9 mouse cellular contexts compared by ENCODE assay signal in the genomic region with DNA sequence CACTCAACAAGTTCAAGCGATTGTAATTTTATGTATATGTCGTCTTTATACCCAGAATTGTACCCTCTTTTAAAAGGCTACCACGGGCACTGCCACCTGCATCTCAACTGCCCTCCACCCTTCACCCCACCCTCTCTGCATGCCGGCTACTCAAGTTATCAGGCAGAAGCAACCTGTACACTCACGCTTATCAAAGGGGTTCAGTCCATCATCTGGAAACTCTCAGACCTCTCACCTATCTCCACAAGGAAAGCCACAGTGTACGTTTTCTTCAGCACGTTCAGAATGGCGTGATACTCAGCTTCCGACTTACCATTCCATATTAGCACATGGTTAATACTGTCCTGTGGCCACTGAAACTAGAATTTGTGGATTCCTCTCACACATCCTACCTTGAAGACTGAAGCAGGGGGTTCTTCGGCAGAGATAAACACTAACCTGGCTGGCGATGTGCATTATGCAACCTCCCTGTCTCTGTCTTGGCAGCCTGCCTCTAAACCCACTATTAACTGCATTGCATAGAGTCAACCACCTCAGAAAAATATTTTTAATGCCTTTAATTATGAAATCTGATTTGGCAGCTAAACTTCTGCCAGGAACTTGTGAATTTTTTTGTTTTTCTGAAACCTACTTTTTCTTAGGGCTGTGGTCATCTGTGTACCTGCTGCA. TPM values are rescaled to one million over a fixed set of nuclear protein-coding genes. Genes with fewer than 3 reads are reported as not detected.
DNase-seq lines count a peak whose midpoint lies in the region; ATAC-seq and TF ChIP-seq lines count a peak whose summit lies in the region.
"Had no signal": no experiment of that assay in that cellular context is flagged by ENCODE, and none has a peak within 500 bp of the region (broad histone marks: within the 10 kb centered on the region; RNA-seq: fewer than 3 reads in every experiment).

No protein-coding gene starts in this region.

- no peak overlapping the region for H3K9ac ChIP-seq in heart, postnatal 0 days (replicated peaks; ENCODE audit: low read depth, low read length)
- no peak overlapping the region for H3K9ac ChIP-seq in MEL (ENCODE audit: control insufficient read depth, low read depth, low read length, poor library complexity, severe bottlenecking)
- H3K9ac ChIP-seq in liver, embryonic 14.5 days (replicated peaks): peak overlapping the region; percentile 61

- H3K27me3 ChIP-seq in heart, postnatal 0 days (ENCODE audit: control insufficient read depth, insufficient read depth, low read length): no peaks in the 10 kb centered on the region
- no peaks in the 10 kb centered on the region for H3K27me3 ChIP-seq in MEL (ENCODE audit: control insufficient read depth in 1 of 2, insufficient read depth in 2 of 2, low read length in 2 of 2)
- no peaks in the 10 kb centered on the region for H3K27me3 ChIP-seq in liver, embryonic 14.5 days (ENCODE audit: control insufficient read depth, insufficient read depth, low read length)
- no peaks in the 10 kb centered on the region for H3K27me3 ChIP-seq in midbrain, embryonic 10.5 days (ENCODE audit: low read depth, poor library complexity, severe bottlenecking)
- H3K27me3 ChIP-seq: megakaryocyte, embryonic 14.5 days had no signal

- H3K4me3 ChIP-seq in heart, postnatal 0 days (ENCODE audit: low read depth, low read length): no peak overlapping the region
- H3K4me3 ChIP-seq in MEL (ENCODE audit: control insufficient read depth in 1 of 2, insufficient read depth in 1 of 2, low read depth in 2 of 2, low read length in 2 of 2): no peak overlapping the region
- H3K4me3 ChIP-seq in liver, embryonic 14.5 days (ENCODE audit: insufficient read depth in 1 of 2, low read depth in 2 of 2, low read length in 2 of 2): peak overlapping the region; percentile 33 to 44
- no peak overlapping the region for H3K4me3 ChIP-seq in midbrain, embryonic 10.5 days
- H3K4me3 ChIP-seq: limb, embryonic 10.5 days; megakaryocyte, embryonic 14.5 days had no signal

- peaks cover 17% of the 10 kb centered on the region for H3K4me1 ChIP-seq in heart, postnatal 0 days (ENCODE audit: control insufficient read depth, insufficient read depth)
- H3K4me1 ChIP-seq in MEL (ENCODE audit: control insufficient read depth in 1 of 2, insufficient read depth in 2 of 2, low read length in 2 of 2): peaks cover 32 to 57% of the 10 kb centered on the region in 2 experiments
- H3K4me1 ChIP-seq in liver, embryonic 14.5 days (replicated peaks; ENCODE audit: control insufficient read depth in 2 of 2, insufficient read depth in 2 of 2, low read length in 1 of 2): peaks cover 83% of the 10 kb centered on the region in 2 experiments
- H3K4me1 ChIP-seq in midbrain, embryonic 10.5 days: peaks cover 11% of the 10 kb centered on the region

- no peak overlapping the region for H3K4me2 ChIP-seq in heart, postnatal 0 days (ENCODE audit: low read depth, low read length)
- H3K4me2 ChIP-seq in liver, embryonic 14.5 days (ENCODE audit: low read depth): peak overlapping the region; percentile 81

- TF ChIP-seq POLR2A in MEL (IDR thresholded peaks at IDR 0.05; ENCODE audit: control insufficient read depth in 1 of 2, insufficient read depth in 1 of 2, low read depth in 1 of 2, low read length in 2 of 2, poor library complexity in 1 of 2): no peak

- TF ChIP-seq CTCF in heart, postnatal 0 days (IDR thresholded peaks at IDR 0.05; ENCODE audit: low read depth): no peak
- no peak for TF ChIP-seq CTCF in MEL (IDR thresholded peaks at IDR 0.05 in 2 of 3, conservative IDR thresholded peaks at IDR 0.05 in 1 of 3; ENCODE audit: control insufficient read depth in 1 of 3, insufficient read depth in 1 of 3, low read depth in 2 of 3, low read length in 3 of 3, poor library complexity in 1 of 3, severe bottlenecking in 1 of 3)
- no peak for TF ChIP-seq CTCF in liver, embryonic 14.5 days (IDR thresholded peaks at IDR 0.05; ENCODE audit: low read depth)

- WGBS in heart, postnatal 0 days: 71% methylated on average over 11 of the region's 11 CpGs
- 23% methylated on average over 11 of the region's 11 CpGs for WGBS in liver, embryonic 14.5 days (ENCODE audit: insufficient replicate concordance)
- WGBS in midbrain, embryonic 10.5 days: 91% methylated on average over 11 of the region's 11 CpGs

- TF ChIP-seq EP300 in heart, postnatal 0 days (IDR thresholded peaks at IDR 0.05; ENCODE audit: low read depth): no peak
- TF ChIP-seq EP300 in MEL (IDR thresholded peaks at IDR 0.05; ENCODE audit: low read depth in 1 of 2, low read length in 2 of 2): peak; percentile 66 to 91
- TF ChIP-seq EP300 in liver, embryonic 14.5 days (IDR thresholded peaks at IDR 0.05; ENCODE audit: low read depth): peak; percentile 100

- intact Hi-C loops in heart, postnatal 25 days (cut with DNase I): loop anchor here (2.0 to 5.0 kb wide), 2 partner anchors 14 to 58 kb away; no protein-coding TSS in a partner anchor

- TF ChIP-seq RAD21 in MEL (IDR thresholded peaks at IDR 0.05; ENCODE audit: low read depth, low read length): no peak

- no peak overlapping the region for H3K27ac ChIP-seq in heart, postnatal 0 days (ENCODE audit: low read depth)
- peak overlapping the region; percentile 28 for H3K27ac ChIP-seq in MEL (ENCODE audit: control insufficient read depth, low read depth, low read length)
- peak overlapping the region; percentile 98 for H3K27ac ChIP-seq in liver, embryonic 14.5 days
- no peak overlapping the region for H3K27ac ChIP-seq in midbrain, embryonic 10.5 days (replicated peaks)
- H3K27ac ChIP-seq: limb, embryonic 10.5 days had no signal

- no peak for ATAC-seq in heart, postnatal 0 days (ENCODE audit: insufficient read depth, low read depth)
- peak; percentile 90 for ATAC-seq in liver, embryonic 14.5 days (ENCODE audit: insufficient read depth)

- peaks cover 45% of the 10 kb centered on the region for H3K36me3 ChIP-seq in heart, postnatal 0 days (replicated peaks; ENCODE audit: control insufficient read depth, insufficient read depth, low read length)
- peaks cover 19 to 65% of the 10 kb centered on the region in 2 experiments for H3K36me3 ChIP-seq in MEL (ENCODE audit: control insufficient read depth in 1 of 2, insufficient read depth in 2 of 2, low read length in 2 of 2)
- peaks cover 85% of the 10 kb centered on the region for H3K36me3 ChIP-seq in liver, embryonic 14.5 days (replicated peaks; ENCODE audit: control insufficient read depth, insufficient read depth, low read depth)
- peaks cover 24% of the 10 kb centered on the region for H3K36me3 ChIP-seq in midbrain, embryonic 10.5 days

- peak; percentile 1 for DNase-seq in heart, postnatal 0 days (ENCODE audit: low spot score)
- DNase-seq in heart, postnatal 25 days (ENCODE audit: low spot score): no peak
- DNase-seq in MEL (ENCODE audit: low read depth, low spot score): peak; percentile 73
- peak; percentile 92 for DNase-seq in c-Kit-positive CD71-positive TER-119-positive erythroid progenitor cells, embryonic 14.5 days (ENCODE audit: low spot score)
- DNase-seq in liver, embryonic 14.5 days (ENCODE audit: low read depth in 3 of 3, low spot score in 3 of 3): peak; percentile 90 to 92 (median 91)
- DNase-seq in midbrain, embryonic 10.5 days (ENCODE audit: low spot score): no peak
- DNase-seq in left cerebral cortex, adult 18-20 months (ENCODE audit: low spot score in 2 of 2): no peak

- H3K9me3 ChIP-seq in heart, postnatal 0 days (replicated peaks; ENCODE audit: control insufficient read depth, low read length): no peaks in the 10 kb centered on the region
- no peaks in the 10 kb centered on the region for H3K9me3 ChIP-seq in MEL (replicated peaks; ENCODE audit: insufficient read depth, low read length)
- peaks cover 13% of the 10 kb centered on the region for H3K9me3 ChIP-seq in liver, embryonic 14.5 days (ENCODE audit: control insufficient read depth, low read length)
- no peaks in the 10 kb centered on the region for H3K9me3 ChIP-seq in midbrain, embryonic 10.5 days (replicated peaks)
- H3K9me3 ChIP-seq: limb, embryonic 10.5 days had no signal

- H3K79me2 ChIP-seq in MEL (ENCODE audit: control insufficient read depth, insufficient read depth, low read length, poor library complexity): peaks cover 28% of the 10 kb centered on the region

TF ChIP-seq in MEL, 35 proteins besides CTCF, POLR2A, EP300 and RAD21:
- no peak for TF ChIP-seq MAX (IDR thresholded peaks at IDR 0.05; ENCODE audit: low read length)
- peak; percentile 47 for TF ChIP-seq MXI1 (IDR thresholded peaks at IDR 0.05; ENCODE audit: low read depth, low read length)
- TF ChIP-seq RCOR1 (IDR thresholded peaks at IDR 0.05; ENCODE audit: low read depth, low read length): peak; percentile 73
- TF ChIP-seq GABPA (IDR thresholded peaks at IDR 0.05; ENCODE audit: low read depth, low read length): no peak
- peak; percentile 89 for TF ChIP-seq ETS1 (IDR thresholded peaks at IDR 0.05; ENCODE audit: low read depth, low read length)
- TF ChIP-seq SIN3A (IDR thresholded peaks at IDR 0.05; ENCODE audit: low read length): peak; percentile 83
- TF ChIP-seq MYC (IDR thresholded peaks at IDR 0.05; ENCODE audit: low read depth, low read length): no peak
- peak; percentile 90 for TF ChIP-seq GATA1 (IDR thresholded peaks at IDR 0.05; ENCODE audit: low read depth, low read length)
- peak; percentile 98 for TF ChIP-seq TCF12 (IDR thresholded peaks at IDR 0.05; ENCODE audit: low read depth, low read length)
- peak; percentile 85 for TF ChIP-seq BHLHE40 (IDR thresholded peaks at IDR 0.05; ENCODE audit: borderline replicate concordance, low read depth, low read length)
- peak; percentile 83 for TF ChIP-seq TAL1 (IDR thresholded peaks at IDR 0.05; ENCODE audit: low read length)
TF ChIP-seq in MEL: peak in this region for 8.

RNA-seq across cellular contexts. Expression of a gene that starts 11.4 kb away (rescaled TPM):
- total RNA-seq in heart, postnatal 0 days (2014; rRNA removed; ENCODE audit: low replicate concordance): 51.9 and 70.8 TPM in 2 replicates
- polyA plus RNA-seq in heart, postnatal 0 days (2015; fragmentation: Nextera tagmentation; extraction: Ambion mirVana): 5.4 and 6.5 TPM in 2 replicates
- 10 to 100 TPM; 69.7 to 90.2 TPM for total RNA-seq in heart, postnatal 25 days (2021)
- total RNA-seq in MEL (2012; rRNA removed): 21.0 and 31.8 TPM in 2 replicates
- polyA plus RNA-seq in MEL (2012; ENCODE audit: insufficient read depth in 1 of 2, insufficient read length in 2 of 2, low read depth in 1 of 2, low replicate concordance in 2 of 2, missing spikeins in 1 of 2): 100 to 1,000 TPM in 1 of 2 experiments, 10 to 100 TPM in 1; 27.2 to 103 TPM
- 15.6 and 15.9 TPM in 2 replicates for polyA plus RNA-seq in liver, embryonic 14.5 days (2012; rRNA removed)
- 17.6 and 19.3 TPM in 2 replicates for polyA plus RNA-seq in liver, embryonic 14.5 days (2014; fragmentation: Nextera tagmentation; extraction: Ambion mirVana)
- 2.4 TPM in 2 replicates for polyA plus RNA-seq in midbrain, embryonic 10.5 days (2016; fragmentation: Nextera tagmentation; extraction: Ambion mirVana)
- total RNA-seq in left cerebral cortex, adult 18-20 months (2021): 10 to 100 TPM; 71.8 to 72.4 TPM

Comparison
In these comparisons a context has a peak if more than half of its experiments do, and no peak if none do; other contexts are left out.
1. DNase-seq: peak in heart, postnatal 0 days (single experiment), MEL (single experiment), c-Kit-positive CD71-positive TER-119-positive erythroid progenitor cells, embryonic 14.5 days (single experiment) and liver, embryonic 14.5 days (3 of 3); none in heart, postnatal 25 days (single experiment), midbrain, embryonic 10.5 days (single experiment) and left cerebral cortex, adult 18-20 months (0 of 2).
2. H3K27ac ChIP-seq: peak in MEL (single experiment) and liver, embryonic 14.5 days (single experiment); none in heart, postnatal 0 days (single experiment) and midbrain, embryonic 10.5 days (single experiment).
3. H3K4me3 ChIP-seq: peak in liver, embryonic 14.5 days (2 of 2); none in heart, postnatal 0 days (single experiment), MEL (0 of 2) and midbrain, embryonic 10.5 days (single experiment).